Mouse (Mus musculus) testis, adult 2 months (tissue): ENCODE data around the gene Exoc4.

Source experiments
- CTCF ChIP-seq: fragments of 200-500 bp; IDR thresholded peaks from 2 replicates; pipeline ENCODE4 v1.5.1; 2012; ENCODE audit warnings: low read depth, mild to moderate bottlenecking, inconsistent platforms, low read length, moderate library complexity; ENCODE audit not compliant: control insufficient read depth, insufficient read depth, insufficient replicate concordance
- POLR2A ChIP-seq: fragments of 200-500 bp; IDR thresholded peaks from 2 replicates; pipeline ENCODE4 v1.6.1; 2012; ENCODE audit warnings: low read depth, mild to moderate bottlenecking, inconsistent platforms, low read length, moderate library complexity; ENCODE audit not compliant: control insufficient read depth

GRCm38 (mm10) chr6:33993842-33994241 is 745.0 kb downstream of the Exoc4 start:
- TF ChIP-seq POLR2A: no peak
- no peak for TF ChIP-seq CTCF
